Mouse (Mus musculus): ENCODE measurements at regions not wholly inside any gene's neighbourhood (a gene's known extent, or its start where the extent isn't known, plus 50 kb on each side); places are given as distances from the start of the nearest gene placed in this dataset.

DNA sequence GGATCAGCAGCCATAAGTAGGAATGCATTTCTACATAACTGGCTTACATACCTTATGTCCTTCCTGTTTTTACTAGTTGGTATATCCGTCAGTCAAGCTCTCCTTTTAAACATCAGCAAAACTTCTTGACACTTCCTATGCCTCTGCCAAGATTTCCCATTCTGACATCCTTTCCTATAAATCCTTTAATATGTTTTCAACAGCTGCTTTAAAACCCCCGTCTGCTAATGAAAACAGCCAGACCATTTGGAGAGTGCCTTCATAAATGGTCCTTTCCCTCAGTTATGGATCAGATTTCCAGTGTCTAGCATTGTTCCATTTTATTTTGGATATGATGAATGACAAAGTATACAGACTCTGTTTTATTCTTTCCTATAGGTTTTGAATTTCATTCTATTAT lies 270.7 kb upstream of the Rgmb start:
- DNase-seq (ENCODE audit: low spot score) = no peak

DNA sequence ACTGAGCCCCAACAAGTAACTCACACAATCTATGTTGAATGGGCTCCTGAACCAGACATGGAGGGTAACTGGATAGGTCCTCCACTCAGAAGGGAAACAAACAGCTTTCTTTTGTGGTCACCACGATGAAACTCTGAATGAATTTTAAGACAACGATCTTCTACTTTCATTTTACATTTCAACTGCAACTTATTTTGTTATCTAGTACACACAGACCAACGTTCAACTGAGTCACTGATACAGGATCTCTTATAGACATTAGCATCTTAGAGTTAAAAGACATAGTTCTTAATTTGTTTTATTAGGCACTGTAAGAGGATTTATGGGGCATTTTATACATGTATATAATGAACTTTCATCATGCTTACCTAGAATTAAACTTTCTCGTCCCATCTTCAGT lies 262.1 kb upstream of the Rgmb start:
- no peak for DNase-seq (ENCODE audit: low spot score)

DNA sequence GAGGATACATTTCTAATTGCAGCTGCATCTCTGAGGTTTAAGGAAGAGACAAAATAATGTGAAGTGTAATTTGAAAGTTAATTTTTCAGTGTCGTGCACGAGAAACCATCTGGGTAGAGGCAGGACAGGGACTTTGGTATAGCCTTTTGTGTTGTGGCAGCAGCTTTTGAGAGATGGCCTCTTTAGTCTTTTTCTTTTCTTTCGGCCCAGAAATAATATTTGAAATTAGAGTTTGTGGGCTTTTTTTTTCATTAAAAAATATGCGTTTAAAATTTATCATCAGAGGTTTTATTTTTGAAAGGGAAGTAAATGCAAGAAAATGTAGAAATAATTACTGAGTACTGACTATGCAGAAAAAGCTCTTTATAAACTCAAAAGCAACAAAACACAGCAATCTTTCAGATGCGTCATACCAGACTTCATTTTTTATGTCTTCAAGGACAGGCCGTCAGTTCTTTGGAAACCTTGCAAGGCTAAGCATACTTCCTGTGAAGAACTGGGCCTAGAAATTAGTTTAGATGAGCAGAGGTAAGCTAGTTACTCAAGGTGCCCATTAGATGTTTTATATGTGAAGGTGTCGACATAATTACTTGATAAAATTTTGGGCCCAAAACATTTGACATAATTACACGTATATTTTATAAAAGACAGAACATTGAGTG lies 258.9 kb upstream of the Rgmb start:
- DNase-seq (ENCODE audit: low spot score) = no peak

DNA sequence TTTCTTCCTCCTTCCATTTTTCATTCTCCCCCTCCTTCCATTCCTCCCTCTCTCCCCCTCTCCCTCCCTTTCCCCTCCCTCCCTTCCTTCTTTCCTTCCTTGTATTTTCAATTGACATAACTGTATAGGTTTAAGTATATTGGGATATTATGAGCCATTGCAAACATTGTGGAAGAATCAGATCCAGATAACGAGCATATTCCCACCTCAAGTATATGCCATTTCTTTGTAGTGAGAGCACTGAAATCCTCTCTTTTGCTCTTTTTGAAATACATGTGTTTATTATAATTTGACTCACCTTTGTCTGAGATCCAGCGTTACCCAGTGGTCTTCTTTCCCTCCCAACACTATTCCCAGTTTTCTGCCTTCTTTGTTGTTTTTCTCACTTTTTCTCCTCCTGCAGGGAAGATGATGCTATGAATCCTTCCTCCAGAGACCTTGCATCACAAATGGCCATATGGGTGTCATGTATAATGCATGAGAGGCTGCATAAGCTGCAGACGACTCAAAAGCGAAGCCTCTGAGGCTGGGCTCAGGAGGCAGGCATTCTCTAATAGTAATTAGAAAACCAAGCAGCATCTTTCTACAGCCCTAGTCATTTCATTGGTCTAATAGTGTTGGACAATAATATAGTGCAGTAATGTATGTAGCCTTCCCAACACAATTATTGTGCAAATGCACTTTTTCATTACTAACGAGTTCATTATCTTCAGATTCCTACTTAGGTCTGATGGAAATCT lies 258.2 kb upstream of the Rgmb start:
- peak; percentile 69 for DNase-seq (ENCODE audit: low spot score)

DNA sequence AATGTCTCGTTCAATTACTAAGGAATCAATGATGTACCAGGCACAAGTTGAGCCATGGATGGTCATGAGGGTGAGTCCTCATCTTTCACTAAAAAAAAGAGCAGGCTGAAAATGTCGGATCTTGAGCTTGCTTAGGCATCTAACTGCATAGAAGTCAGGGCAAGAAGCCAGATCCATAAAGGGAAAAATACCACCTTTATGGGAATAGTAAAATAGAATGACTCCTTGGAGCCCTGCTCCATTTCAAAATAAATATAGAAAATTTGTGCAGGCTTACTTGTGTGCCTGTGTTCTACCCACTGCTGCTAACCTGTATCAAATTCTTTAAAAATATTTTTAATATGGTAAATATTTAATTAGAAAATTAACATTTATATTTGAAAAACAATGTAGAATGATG lies 256.2 kb upstream of the Rgmb start:
- DNase-seq (ENCODE audit: low spot score) = no peak

DNA sequence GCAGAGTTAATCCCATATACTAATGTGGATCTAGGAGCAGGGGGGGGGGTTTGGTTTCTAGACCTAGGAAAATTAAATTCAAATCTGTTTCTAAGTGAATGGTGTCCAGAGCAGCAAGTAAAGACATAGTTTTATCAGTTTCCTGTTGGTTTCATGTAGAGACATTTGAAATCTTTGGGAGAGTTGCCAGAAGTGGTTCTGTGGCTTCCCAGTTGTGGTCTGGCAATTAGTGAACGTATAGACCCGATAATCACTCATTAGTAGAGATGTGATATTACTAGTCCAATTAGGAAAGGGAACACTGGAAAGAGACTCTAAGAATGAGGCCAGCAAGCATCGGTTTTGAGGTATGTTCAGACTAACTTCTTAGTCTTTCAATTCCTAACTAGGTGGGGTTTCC lies 252.0 kb upstream of the Rgmb start:
- DNase-seq (ENCODE audit: low spot score) = no peak

DNA sequence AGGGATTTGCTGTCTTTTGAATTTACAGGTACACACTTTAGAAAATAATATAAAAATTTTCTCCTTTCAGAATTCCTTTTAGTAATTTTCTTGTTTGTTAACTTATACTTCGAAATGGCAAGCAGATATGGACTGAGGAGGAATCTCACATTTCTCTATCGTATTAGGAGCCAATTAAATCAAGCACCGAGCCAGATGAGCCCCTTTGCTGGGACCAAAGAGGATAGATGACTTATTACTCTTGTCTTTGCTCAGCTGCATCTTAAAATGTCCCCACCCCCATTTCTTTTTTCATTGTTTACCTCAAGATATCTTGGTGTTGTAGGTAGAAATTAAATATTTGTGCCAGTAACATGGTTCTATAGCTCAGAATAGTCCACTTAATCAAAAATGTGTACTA lies 247.7 kb upstream of the Rgmb start:
- no peak for DNase-seq (ENCODE audit: low spot score)

DNA sequence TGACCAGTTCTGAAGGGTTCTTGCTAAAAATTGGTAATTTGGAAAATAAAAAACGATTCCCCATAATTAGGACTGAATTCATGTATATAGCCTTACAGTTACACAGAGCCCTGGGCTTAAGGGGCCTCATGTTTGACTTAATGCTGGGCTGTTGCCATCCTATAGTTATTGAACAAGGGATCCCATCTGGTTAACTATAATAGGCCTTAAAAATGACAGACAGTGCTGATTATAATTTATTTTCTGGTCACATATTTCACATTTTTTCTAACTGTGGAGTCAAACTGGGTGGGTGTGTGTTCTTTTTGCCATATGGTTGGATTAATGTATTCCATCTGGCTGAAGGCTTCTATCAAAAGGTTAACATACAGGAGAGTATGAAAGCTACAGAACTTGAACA lies 238.5 kb upstream of the Rgmb start:
- no peak for DNase-seq (ENCODE audit: low spot score)

DNA sequence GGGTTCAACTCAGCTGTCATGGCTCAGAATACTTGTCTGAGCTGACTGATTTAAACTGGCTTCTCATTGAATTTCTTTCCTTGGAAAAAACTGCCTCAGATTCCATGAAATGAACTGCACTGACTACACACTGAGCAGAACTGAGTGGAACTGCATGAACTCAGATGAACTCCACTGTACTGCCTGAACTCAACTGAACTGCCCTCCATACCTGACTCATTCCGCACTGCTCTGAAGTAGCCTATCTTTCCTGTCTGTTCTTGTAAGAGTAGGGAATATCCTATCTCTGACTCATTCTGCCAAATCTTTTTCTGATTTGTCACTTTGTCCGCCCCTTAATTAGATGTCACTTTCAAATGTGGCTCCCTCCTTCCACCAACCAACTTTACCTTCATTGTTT lies 237.0 kb upstream of the Rgmb start:
- DNase-seq (ENCODE audit: low spot score) = no peak

DNA sequence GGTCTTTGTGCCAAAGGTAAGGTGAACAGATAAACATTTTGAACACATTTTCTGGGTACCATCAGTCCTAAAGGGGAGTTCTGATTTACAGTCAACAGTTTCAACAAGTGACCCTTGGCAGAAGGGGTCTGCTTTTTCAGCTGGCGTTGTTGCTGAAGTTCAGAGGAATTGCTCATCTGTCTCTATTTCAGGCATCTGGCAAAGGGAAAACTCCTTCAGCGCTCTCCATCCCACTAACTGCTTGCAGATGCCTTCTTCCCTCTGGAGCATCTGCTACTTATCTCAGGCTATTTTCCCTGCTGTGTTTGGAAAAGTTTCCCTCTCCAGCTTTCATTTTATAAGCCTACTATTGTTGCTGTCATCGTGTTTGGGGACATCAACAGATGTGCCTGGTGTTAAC lies 223.6 kb upstream of the Rgmb start:
- DNase-seq (ENCODE audit: low spot score) = no peak

DNA sequence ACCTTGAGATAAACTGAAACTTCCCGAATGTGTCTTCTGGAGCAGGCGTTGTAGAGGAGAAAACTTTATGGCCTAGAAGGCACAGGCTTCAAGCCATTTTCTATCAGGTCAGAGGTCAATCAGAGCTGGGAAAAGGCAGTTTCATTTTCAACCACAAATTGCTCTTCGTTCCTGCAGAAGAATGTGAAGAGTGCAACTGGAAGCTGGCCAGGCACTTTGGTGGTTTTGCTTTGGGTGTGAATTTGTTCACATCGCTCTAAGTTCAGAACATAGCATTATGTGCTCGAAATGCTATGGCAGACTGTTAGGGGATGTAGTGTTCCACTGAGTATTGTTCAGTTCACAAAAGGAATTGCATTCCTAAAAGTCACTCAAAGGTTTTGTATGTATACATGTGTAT lies 220.9 kb upstream of the Rgmb start:
- DNase-seq (ENCODE audit: low spot score) = no peak

DNA sequence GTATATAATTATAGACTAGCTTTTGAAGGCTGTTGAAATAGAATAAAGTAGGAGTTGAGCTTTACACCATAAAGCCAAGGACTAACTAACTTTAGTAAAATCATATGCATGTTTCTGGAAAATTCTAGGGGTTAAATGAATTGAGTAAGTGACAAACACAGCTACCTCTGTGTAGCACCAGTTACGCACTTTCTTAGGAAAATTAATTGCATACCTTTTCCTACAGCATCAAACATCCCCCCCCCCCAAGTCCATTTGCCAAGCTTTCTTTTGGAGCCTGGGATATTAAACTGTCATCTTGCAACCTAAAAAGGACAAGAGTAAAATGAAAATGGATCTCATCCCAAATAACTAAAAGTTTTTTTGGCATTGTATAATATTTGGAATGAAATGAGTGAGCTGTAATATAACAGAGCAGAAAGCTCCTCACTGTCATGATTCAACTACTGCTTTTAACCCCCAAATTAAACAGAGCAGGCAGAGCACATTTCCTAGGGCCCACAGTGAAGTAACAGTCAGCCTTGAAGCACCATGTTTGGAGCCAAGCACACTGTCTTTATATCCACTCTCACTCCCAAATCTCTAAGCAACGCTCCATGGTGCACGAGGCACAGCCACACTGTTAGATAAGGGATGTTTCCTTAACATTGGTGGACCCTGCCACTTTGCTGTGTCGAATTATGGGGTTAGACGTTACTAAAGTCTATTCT lies 210.9 kb upstream of the Rgmb start:
- no peak for DNase-seq (ENCODE audit: low spot score)

DNA sequence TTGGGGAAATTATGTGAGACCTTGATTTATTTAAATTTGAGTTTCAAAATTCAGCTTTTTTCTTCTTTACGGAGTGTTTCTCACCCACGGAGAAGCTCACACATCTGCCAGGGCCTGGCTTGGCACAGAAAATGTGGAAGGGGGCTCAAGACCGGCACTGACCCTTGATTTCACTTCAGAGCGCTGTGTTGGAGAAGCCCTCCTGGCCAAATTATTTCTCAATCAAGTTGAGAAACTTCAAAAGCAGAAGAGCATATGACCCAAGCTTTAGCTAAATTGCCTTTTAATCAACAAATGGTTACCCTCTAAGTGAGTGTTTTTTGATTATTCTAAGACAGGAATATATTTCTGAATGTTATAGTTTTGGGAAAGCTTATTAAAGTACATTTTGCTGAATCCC lies 197.2 kb upstream of the Rgmb start:
- DNase-seq (ENCODE audit: low spot score) = no peak

DNA sequence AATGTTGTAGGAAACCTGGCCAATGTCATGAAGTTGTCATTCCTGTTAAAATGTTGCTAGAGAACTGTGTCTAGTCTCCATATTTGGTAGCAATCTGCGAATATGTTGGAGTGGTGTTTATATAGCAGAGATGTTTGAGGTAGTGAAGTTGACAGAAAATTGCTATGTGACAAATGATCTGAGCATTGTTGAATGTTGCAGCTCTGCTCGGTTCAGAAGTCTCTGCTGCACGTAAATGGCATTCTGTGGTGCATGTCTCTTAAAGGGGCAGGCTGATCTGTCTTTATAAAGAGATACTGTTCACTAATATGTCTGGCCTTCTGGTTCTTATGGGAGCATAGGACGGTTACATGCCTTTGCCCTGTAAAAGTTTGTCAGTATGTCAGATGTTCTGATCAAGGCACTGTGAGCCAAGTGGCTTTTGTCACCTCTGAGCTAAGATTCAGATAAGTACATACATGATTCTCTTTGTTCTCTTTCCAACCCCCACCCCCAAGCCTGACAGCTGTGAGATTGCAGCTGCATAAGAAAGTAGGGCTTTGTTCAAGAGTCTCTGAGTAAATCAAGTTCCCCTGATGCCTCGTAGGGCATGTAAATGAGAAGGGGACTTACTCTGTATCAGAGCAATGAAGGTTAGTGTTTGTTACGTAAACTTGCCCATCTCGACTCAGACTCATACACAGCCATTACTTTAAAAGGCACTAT lies 174.2 kb upstream of the Rgmb start:
- peak; percentile 27 for DNase-seq (ENCODE audit: low spot score)

DNA sequence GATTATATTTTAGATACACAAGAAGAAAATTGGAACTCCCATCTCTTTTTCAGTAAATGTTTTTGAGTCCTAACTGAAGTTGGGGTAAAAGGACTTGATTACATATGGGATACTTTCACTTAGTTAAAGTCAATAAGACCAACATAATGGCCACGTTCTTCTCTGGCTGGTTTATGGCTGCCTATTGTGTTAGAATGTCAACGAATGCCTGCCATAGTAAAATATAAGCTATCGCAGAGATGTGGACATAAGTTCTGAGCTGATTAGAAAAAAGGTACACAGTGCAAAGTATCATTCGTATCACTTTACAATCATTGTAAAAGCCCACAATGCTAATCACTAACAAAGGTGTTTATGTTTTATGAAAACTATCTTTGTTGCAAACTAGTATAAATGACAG lies 173.2 kb upstream of the Rgmb start:
- no peak for DNase-seq (ENCODE audit: low spot score)

DNA sequence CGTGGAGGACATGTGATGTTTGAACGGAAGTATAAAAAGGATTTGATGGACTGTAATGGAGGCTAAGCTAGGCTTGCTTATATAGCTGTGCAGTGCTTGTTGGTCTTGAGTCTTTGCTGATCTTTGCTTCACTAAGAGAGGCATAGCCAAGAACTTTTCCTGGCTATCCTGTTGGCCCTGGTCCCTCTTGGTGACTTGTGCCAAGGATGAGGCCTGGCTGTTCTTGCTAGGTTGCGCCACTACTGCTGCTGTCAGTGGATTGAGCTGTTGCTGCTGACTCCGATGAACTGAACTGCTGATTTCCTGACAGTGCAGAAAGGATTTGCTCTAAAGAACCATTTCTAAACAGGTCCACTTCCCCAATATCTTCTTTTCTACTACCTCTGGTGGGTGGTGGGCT lies 167.9 kb upstream of the Rgmb start:
- DNase-seq (ENCODE audit: low spot score) = no peak

DNA sequence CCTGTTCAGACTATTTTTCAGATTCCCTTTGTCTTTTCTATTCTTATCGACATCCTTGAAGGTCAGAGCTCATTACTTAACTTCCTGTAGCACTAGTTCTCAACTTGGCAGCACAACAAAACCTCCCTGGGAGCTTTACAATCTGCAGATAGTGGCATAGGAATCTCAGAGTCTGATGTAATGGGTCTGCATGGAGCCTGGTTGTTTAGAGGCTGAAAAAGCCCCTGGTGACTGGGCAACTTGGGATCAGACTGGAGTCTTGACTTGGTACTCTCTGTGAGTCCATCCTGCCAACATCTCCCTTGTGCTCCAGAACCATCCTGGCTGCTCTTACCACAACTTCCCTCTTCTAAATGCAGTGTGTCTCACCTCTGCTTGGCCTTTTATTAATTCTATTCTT lies 166.4 kb upstream of the Rgmb start:
- no peak for DNase-seq (ENCODE audit: low spot score)

DNA sequence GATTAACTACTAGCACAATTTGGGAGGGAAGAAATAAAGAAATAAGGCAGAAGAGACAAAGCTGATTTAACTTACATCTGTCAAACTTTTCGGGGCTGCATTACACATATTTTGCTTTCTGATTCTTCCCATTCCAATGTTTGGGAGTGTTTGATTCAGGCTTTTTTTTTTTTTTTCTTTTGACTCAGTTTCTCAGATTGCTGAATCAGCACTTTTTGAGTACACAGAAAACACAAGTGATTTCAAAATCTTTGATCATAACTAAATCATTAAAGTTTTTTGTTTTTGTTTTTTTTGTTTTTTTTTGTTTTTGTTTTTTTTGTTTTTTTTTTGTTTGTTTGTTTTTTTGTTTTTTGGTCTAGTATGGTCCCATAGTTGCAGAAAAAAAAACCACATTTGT lies 164.7 kb upstream of the Rgmb start:
- no peak for DNase-seq (ENCODE audit: low spot score)

DNA sequence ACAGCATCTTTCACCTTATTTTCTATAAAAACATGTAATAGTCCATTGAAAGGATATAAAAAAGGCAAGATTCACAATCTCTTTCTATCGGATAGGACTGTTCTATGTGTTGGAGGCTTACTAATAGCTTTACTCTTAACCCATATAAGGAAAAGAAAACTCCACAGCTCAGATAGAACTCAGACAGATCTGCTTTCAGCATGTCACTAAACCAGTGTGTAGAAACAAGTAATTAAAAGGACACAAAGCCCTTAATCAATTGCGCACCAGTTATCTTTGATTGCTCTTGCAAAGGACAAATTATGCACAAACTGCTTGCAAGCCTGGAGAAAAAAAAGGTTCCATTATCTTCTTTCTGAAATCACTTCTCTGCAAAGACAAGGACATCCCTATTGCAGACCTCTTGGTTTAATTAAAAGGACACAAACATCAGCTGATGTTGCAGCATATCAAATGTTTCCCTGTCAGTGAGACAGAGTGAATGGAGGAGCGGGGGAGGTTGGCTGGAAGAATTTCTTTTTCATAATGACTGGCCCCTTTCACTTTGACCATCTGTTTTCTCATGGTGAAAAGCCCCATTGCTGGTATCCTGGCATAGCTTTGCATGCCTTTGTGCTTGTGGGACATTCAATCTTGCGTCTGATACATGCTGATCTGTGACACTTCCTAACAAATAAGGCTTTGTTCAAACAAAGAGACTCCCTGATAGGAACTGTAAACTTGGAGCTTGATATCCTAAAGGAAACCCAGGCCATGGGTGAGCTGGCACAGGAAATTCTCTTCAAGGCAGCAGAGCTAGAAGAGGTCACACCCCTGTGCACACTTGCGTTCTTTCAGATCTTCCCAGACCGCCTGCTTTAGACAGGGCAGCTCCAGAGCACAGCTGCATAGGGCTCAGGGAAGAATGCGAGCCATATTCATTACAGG lies 162.8 kb upstream of the Rgmb start:
- DNase-seq (ENCODE audit: low spot score) = peak; percentile 69

DNA sequence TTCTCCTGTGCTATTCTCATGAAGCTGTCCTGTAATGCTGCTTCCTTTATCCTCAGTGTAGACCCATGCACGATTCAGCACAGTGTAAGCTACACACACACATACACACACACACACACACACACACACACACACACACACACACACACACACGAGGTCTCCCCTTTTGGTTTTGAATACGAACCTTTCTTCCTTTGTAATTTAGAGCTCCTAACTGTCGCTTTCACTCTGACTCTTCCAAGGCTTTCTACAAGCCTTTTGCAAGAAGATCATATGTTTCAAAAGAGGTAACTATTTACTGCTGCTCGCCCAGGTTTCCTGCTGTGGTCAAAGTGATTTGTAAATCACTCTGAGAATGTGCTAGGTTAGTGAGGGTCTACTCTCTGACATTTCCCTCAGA lies 161.1 kb upstream of the Rgmb start:
- DNase-seq (ENCODE audit: low spot score) = no peak

DNA sequence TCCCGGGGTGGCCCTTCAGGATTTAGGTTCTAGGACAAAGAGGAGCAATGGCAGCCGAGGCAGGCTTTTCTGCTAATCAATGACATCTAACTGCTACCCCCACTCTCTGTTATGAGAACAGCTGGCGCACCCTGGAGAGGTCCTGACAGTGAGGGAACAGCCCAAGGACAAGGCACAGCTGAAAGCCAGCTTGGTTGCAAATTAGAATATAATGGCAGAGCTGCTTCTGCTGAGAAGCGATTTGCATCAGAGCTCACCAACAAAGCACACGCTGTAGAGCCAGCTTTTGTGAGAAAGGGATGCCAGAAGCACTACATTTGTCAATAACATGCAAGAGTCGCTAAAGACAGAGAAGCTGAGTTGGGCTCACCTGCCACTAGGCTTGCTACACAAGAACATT lies 159.5 kb upstream of the Rgmb start:
- DNase-seq (ENCODE audit: low spot score) = peak; percentile 62

DNA sequence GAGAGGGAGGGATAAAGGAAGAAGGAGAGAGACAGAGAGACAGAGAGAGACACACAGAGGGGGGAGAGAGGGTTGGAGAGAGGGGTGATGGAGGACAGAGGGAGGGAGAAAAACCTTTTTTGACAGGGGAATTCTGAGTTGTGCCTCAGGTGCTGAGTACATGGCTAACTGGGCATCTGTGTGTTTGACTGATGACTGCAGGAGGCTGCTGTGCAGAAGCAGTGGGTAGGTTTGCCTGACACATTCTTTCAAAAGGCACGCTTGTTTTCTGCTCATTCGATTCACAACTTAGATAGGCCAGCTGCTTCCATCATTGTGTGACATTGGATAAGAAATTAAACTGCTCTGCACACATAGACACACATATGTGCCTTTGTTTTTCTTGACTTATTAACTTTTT lies 150.7 kb upstream of the Rgmb start:
- no peak for DNase-seq (ENCODE audit: low spot score)

All from retina, embryonic 14.5 days (tissue).